Mouse (Mus musculus) liver, adult 2 months (tissue): ENCODE measurements at regions not wholly inside any gene's neighbourhood (a gene's known extent, or its start where the extent isn't known, plus 50 kb on each side); places are given as distances from the start of the nearest gene placed in this dataset.

Experiments
- CTCF ChIP-seq: fragments of 200-500 bp; IDR thresholded peaks from 2 replicates; pipeline ENCODE4 v1.5.1; 2011; ENCODE audit warnings: low read depth, low read length, control low read depth
- POLR2A ChIP-seq: fragments of 200-500 bp; IDR thresholded peaks from 2 replicates; pipeline ENCODE4 v1.6.1; 2011; ENCODE audit warnings: low read length, control low read depth; ENCODE audit not compliant: insufficient read depth; ENCODE audit errors: extremely low read depth

DNA sequence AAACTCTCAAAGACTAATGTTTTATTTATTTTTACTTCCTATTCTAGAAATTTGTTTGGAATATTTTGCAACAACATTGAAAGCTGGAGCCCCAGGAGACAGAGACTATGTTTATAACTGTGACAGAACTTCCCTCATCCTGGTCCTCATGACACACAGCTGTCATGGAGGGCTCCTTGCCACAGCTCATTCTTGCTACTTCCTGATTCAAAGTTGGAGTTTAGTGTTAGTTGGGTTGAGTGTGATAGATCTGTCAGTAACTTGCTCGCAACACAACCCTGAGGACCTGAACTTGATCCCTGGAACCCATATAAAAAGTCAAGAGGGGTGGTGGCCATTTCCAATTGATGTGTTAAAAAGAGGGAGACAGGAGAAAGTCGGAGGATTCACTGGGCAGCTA is 328.3 kb upstream of the Nox3 start:
- TF ChIP-seq POLR2A (no peak), CTCF (no peak)
